Mouse (Mus musculus): ENCODE results near the gene Dffb.
A peak's percentile ranks its signal among the peaks of the same experiment; 100 is the strongest.

GRCm38 (mm10) chr4:154019571-154019970 lies 44.6 kb upstream of the Dffb start:
- TF ChIP-seq POLR2A (IDR thresholded peaks at IDR 0.05; ENCODE audit: borderline replicate concordance, extremely low read depth, insufficient read depth, insufficient read length, poor library complexity, severe bottlenecking), result no peak
- TF ChIP-seq CTCF (IDR thresholded peaks at IDR 0.05; ENCODE audit: borderline replicate concordance, extremely low read depth, insufficient read depth, insufficient read length), result peak; percentile 59

Measured in brain, embryonic 14.5 days (tissue).